Mouse (Mus musculus) heart, embryonic 10.5 days (tissue): ENCODE data around the gene Akap4. TPM values are rescaled to one million over a fixed set of nuclear protein-coding genes. Genes with fewer than 3 reads are reported as not detected.

Experiments
- DNase-seq: peaks from one replicate; pipeline ENCODE4 v3.0.0-alpha.2; 2017; ENCODE audit warnings: low spot score
- H3K27ac ChIP-seq: fragments of 300-500 bp; sonication (generic); 2 replicates; pipeline ENCODE4 v1.5.1; 2016; ENCODE audit warnings: mild to moderate bottlenecking
- H3K27me3 ChIP-seq: fragments of 300-500 bp; sonication (generic); 2 replicates; pipeline ENCODE4 v1.6.1; 2016; ENCODE audit warnings: mild to moderate bottlenecking; ENCODE audit not compliant: poor library complexity, insufficient read depth, severe bottlenecking
- H3K36me3 ChIP-seq: fragments of 300-500 bp; sonication (generic); 2 replicates; pipeline ENCODE4 v1.6.1; 2016; ENCODE audit warnings: mild to moderate bottlenecking, moderate library complexity
- H3K4me1 ChIP-seq: fragments of 300-500 bp; sonication (generic); 2 replicates; pipeline ENCODE4 v1.6.1; 2016; ENCODE audit warnings: mild to moderate bottlenecking
- H3K4me3 ChIP-seq: fragments of 300-500 bp; sonication (generic); 2 replicates; pipeline ENCODE4 v1.5.1; 2016; ENCODE audit warnings: mild to moderate bottlenecking, moderate library complexity
- H3K9me3 ChIP-seq: fragments of 300-500 bp; sonication (generic); 2 replicates; pipeline ENCODE4 v1.6.1; 2016; ENCODE audit warnings: mild to moderate bottlenecking, moderate library complexity
- WGBS: fragments of 180-500 bp; shearing (Covaris S2); methylation state at CpG from one replicate; pipeline ENCODE4 v1.1.7; 2016; 5-methylcytosine and 5-hydroxymethylcytosine counted together
- polyA plus RNA-seq: library from polyadenylated mRNA; unstranded; fragments of >200 nt; fragmentation: Nextera tagmentation; extraction: Ambion mirVana; gene quantifications from 2 replicates; pipeline ENCODE4 v1.2.1, GENCODE M21; 2016

Gene Akap4
- not detected in 2 replicates for polyA plus RNA-seq

GRCm38 (mm10) chrX:7067219-7067618 is at the start of gene Akap4:
Gene Akap4, plus strand, starts transcription at chrX:7067519.
- no peak within 1 kb of the TSS for H3K4me3 ChIP-seq
- H3K36me3 ChIP-seq = no peaks in the 10 kb centered on the region
- no peak within 1 kb of the TSS for H3K27ac ChIP-seq
- peaks cover 4% of the 10 kb centered on the region; the same call in 1 of the 2 replicates for H3K9me3 ChIP-seq
- no peak for DNase-seq
- H3K27me3 ChIP-seq = no peaks in the 10 kb centered on the region
- WGBS = 91% methylated on average over 1 of the region's 1 CpGs
- no peaks in the 10 kb centered on the region for H3K4me1 ChIP-seq

GRCm38 (mm10) chrX:7041519-7041918 is 25.8 kb upstream of the Akap4 start, which contains the start of gene Ccnb3:
Gene Ccnb3, minus strand, starts transcription at chrX:7041619.
- Histone ChIP-seq H3K4me1 (no peaks in the 10 kb centered on the region), H3K27me3 (no peaks in the 10 kb centered on the region), H3K27ac (no peak within 1 kb of the TSS), H3K4me3 (no peak within 1 kb of the TSS), H3K36me3 (no peaks in the 10 kb centered on the region), H3K9me3 (no peaks in the 10 kb centered on the region)
- no peak for DNase-seq
- 92% methylated on average over 19 of the region's 19 CpGs for WGBS

- no peak for DNase-seq
- Histone ChIP-seq H3K4me1 (no peaks in the 10 kb centered on the region), H3K4me3 (no peak overlapping the region), H3K36me3 (no peaks in the 10 kb centered on the region), H3K27ac (no peak overlapping the region), H3K9me3 (no peaks in the 10 kb centered on the region), H3K27me3 (no peaks in the 10 kb centered on the region)
These were observed 10.3 kb upstream of the Akap4 start for GRCm38 (mm10) chrX:7057056-7057455.

- DNase-seq = no peak
- Histone ChIP-seq H3K36me3 (no peaks in the 10 kb centered on the region), H3K4me1 (no peaks in the 10 kb centered on the region), H3K27me3 (no peaks in the 10 kb centered on the region), H3K9me3 (no peaks in the 10 kb centered on the region), H3K27ac (no peak overlapping the region), H3K4me3 (no peak overlapping the region)
- WGBS = 58% methylated on average over 2 of the region's 2 CpGs
These were observed 9.7 kb upstream of the Akap4 start for GRCm38 (mm10) chrX:7057634-7058033.

GRCm38 (mm10) chrX:7064109-7064508 is 3.2 kb upstream of the Akap4 start:
- no peaks in the 10 kb centered on the region for H3K36me3 ChIP-seq
- no peaks in the 10 kb centered on the region for H3K27me3 ChIP-seq
- no peak for DNase-seq
- no peaks in the 10 kb centered on the region for H3K9me3 ChIP-seq
- H3K4me3 ChIP-seq = no peak overlapping the region
- no peaks in the 10 kb centered on the region for H3K4me1 ChIP-seq
- no peak overlapping the region for H3K27ac ChIP-seq

- Histone ChIP-seq H3K27me3 (no peaks in the 10 kb centered on the region), H3K4me1 (no peaks in the 10 kb centered on the region), H3K27ac (no peak overlapping the region), H3K9me3 (peaks cover 4% of the 10 kb centered on the region; the same call in 1 of the 2 replicates), H3K36me3 (no peaks in the 10 kb centered on the region), H3K4me3 (no peak overlapping the region)
- no peak for DNase-seq
- WGBS = 61% methylated on average over 2 of the region's 2 CpGs
These were observed 683 bp downstream of the Akap4 start for GRCm38 (mm10) chrX:7068002-7068401.

GRCm38 (mm10) chrX:7079820-7080429 is 12.6 kb downstream of the Akap4 start:
- 29% methylated on average over 6 of the region's 6 CpGs for WGBS
- Histone ChIP-seq H3K36me3 (no peaks in the 10 kb centered on the region), H3K4me3 (no peak overlapping the region), H3K27ac (peak overlapping the region; percentile 22; the same call in 1 of the 2 replicates), H3K9me3 (no peaks in the 10 kb centered on the region), H3K27me3 (no peaks in the 10 kb centered on the region), H3K4me1 (no peaks in the 10 kb centered on the region)
- DNase-seq = peak; percentile 74

- no peak overlapping the region for H3K4me3 ChIP-seq
- H3K27ac ChIP-seq = no peak overlapping the region
- no peaks in the 10 kb centered on the region for H3K9me3 ChIP-seq
- H3K27me3 ChIP-seq = no peaks in the 10 kb centered on the region
- DNase-seq = no peak
- 75% methylated on average over 1 of the region's 1 CpGs for WGBS
- H3K4me1 ChIP-seq = no peaks in the 10 kb centered on the region
- H3K36me3 ChIP-seq = no peaks in the 10 kb centered on the region
These were observed 18.6 kb downstream of the Akap4 start for GRCm38 (mm10) chrX:7085878-7086277.

GRCm38 (mm10) chrX:7090323-7090722 is 23.0 kb downstream of the Akap4 start:
- DNase-seq = no peak
- H3K4me1 ChIP-seq = no peaks in the 10 kb centered on the region
- H3K27ac ChIP-seq = no peak overlapping the region
- H3K4me3 ChIP-seq = no peak overlapping the region
- no peaks in the 10 kb centered on the region for H3K9me3 ChIP-seq
- H3K27me3 ChIP-seq = no peaks in the 10 kb centered on the region
- H3K36me3 ChIP-seq = no peaks in the 10 kb centered on the region

- no peaks in the 10 kb centered on the region for H3K9me3 ChIP-seq
- no peak for DNase-seq
- H3K4me1 ChIP-seq = no peaks in the 10 kb centered on the region
- no peaks in the 10 kb centered on the region for H3K36me3 ChIP-seq
- H3K4me3 ChIP-seq = no peak overlapping the region
- no peaks in the 10 kb centered on the region for H3K27me3 ChIP-seq
- no peak overlapping the region for H3K27ac ChIP-seq
These were observed 35.0 kb downstream of the Akap4 start for GRCm38 (mm10) chrX:7102280-7102679.

GRCm38 (mm10) chrX:7114885-7115284 is 47.6 kb downstream of the Akap4 start:
- H3K36me3 ChIP-seq = no peaks in the 10 kb centered on the region
- no peaks in the 10 kb centered on the region for H3K9me3 ChIP-seq
- no peak overlapping the region for H3K27ac ChIP-seq
- WGBS = 84% methylated on average over 3 of the region's 3 CpGs
- H3K27me3 ChIP-seq = no peaks in the 10 kb centered on the region
- no peaks in the 10 kb centered on the region for H3K4me1 ChIP-seq
- no peak for DNase-seq
- H3K4me3 ChIP-seq = no peak overlapping the region

- Histone ChIP-seq H3K27ac (no peak overlapping the region), H3K36me3 (no peaks in the 10 kb centered on the region), H3K4me1 (no peaks in the 10 kb centered on the region), H3K27me3 (no peaks in the 10 kb centered on the region), H3K9me3 (no peaks in the 10 kb centered on the region), H3K4me3 (no peak overlapping the region)
- DNase-seq = no peak
- 73% methylated on average over 4 of the region's 4 CpGs for WGBS
These were observed 54.4 kb downstream of the Akap4 start for GRCm38 (mm10) chrX:7121618-7122280.
